Mouse (Mus musculus) spleen, adult 2 months (tissue): Measurements from ENCODE around the gene Ptprk. TPM values are rescaled to one million over a fixed set of nuclear protein-coding genes. Genes with fewer than 3 reads are reported as not detected.

Experiments used
- DNase-seq, 2 experiments: peaks; one replicate each; pipeline versions ENCODE4 v3.0.0 to v3.0.0-alpha.2; 2012 to 2021; ENCODE audit warnings: low spot score in 2 of 2, low read depth in 1 of 2
- H3K27ac ChIP-seq: fragments of 200-500 bp; 2 replicates; pipeline ENCODE4 v1.5.1; 2012; ENCODE audit warnings: low read length, inconsistent platforms; ENCODE audit not compliant: insufficient read depth
- H3K27me3 ChIP-seq: fragments of 200-500 bp; 2 replicates; pipeline ENCODE4 v1.6.1; 2012; ENCODE audit warnings: mild to moderate bottlenecking, moderate library complexity, low read length, inconsistent platforms; ENCODE audit not compliant: control insufficient read depth, insufficient read depth
- H3K36me3 ChIP-seq: fragments of 200-500 bp; 2 replicates; pipeline ENCODE4 v1.6.1; 2012; ENCODE audit warnings: mild to moderate bottlenecking, low read length, inconsistent platforms; ENCODE audit not compliant: control insufficient read depth, insufficient read depth
- H3K4me1 ChIP-seq: fragments of 200-500 bp; 2 replicates; pipeline ENCODE4 v1.6.1; 2011; ENCODE audit warnings: inconsistent platforms; ENCODE audit not compliant: control insufficient read depth, insufficient read depth, insufficient read length
- H3K4me3 ChIP-seq: fragments of 200-500 bp; 2 replicates; pipeline ENCODE4 v1.5.1; 2011; ENCODE audit warnings: mild to moderate bottlenecking, inconsistent platforms; ENCODE audit not compliant: insufficient read depth, insufficient read length; ENCODE audit errors: extremely low read depth
- CTCF ChIP-seq: fragments of 200-500 bp; IDR thresholded peaks from 2 replicates; pipeline ENCODE4 v1.5.1; 2011; ENCODE audit warnings: mild to moderate bottlenecking, inconsistent platforms; ENCODE audit not compliant: insufficient read depth, insufficient read length, insufficient replicate concordance; ENCODE audit errors: extremely low read depth
- POLR2A ChIP-seq: fragments of 200-500 bp; IDR thresholded peaks from 2 replicates; pipeline ENCODE4 v1.6.1; 2011; ENCODE audit warnings: low read depth, low read length, inconsistent platforms
- WGBS: fragments of 180-500 bp; shearing (Covaris S2); methylation state at CpG from one replicate; pipeline ENCODE4 v1.1.7; 2018; 5-methylcytosine and 5-hydroxymethylcytosine counted together
- polyA plus RNA-seq: library from polyadenylated mRNA; depleted of rRNA; stranded (reverse); fragments of >200 nt; gene quantifications from 2 replicates; pipeline ENCODE4 v1.2.3, GENCODE M21; 2012

Gene Ptprk
- polyA plus RNA-seq, 1 experiment = 1.6 TPM

GRCm38 (mm10) chr10:28155688-28156685 is 81.4 kb downstream of the Ptprk start:
- TF ChIP-seq POLR2A (no peak), CTCF (no peak)

DNA sequence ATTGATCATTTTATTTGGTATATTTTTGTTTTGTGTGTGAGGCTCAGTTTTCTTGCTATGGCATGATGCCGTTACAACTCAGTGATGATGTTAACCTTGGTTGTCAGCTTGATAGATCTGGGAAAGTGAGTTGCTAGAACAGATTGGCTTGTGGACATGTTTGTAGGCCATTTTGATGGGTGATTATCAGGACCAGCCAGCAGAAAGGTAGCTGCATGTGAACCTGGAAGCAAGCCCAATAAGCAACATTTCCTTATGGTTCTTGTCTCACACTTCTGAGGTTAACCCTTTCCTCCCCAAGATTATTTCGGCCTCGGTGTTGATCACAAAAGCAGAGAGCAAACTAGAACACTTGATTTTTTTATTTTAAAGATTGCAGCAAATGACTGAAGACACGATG is 85.1 kb downstream of the Ptprk start:
- H3K27me3 ChIP-seq = no peaks in the 10 kb centered on the region
- no peak overlapping the region for H3K4me3 ChIP-seq
- H3K36me3 ChIP-seq = no peaks in the 10 kb centered on the region
- TF ChIP-seq POLR2A = no peak
- TF ChIP-seq CTCF = no peak
- no peak for DNase-seq
- 90% methylated on average over 4 of the region's 4 CpGs for WGBS
- no peak overlapping the region for H3K27ac ChIP-seq
- no peaks in the 10 kb centered on the region for H3K4me1 ChIP-seq

More at GRCm38 (mm10) chr10:28155688-28156685, 81.4 kb downstream of the Ptprk start:
- no peak for DNase-seq
- WGBS = 91% methylated on average over 20 of the region's 20 CpGs
- H3K27me3 ChIP-seq = no peaks in the 10 kb centered on the region
- no peak overlapping the region for H3K4me3 ChIP-seq
- no peak overlapping the region for H3K27ac ChIP-seq
- H3K36me3 ChIP-seq = no peaks in the 10 kb centered on the region
- H3K4me1 ChIP-seq = no peaks in the 10 kb centered on the region

DNA sequence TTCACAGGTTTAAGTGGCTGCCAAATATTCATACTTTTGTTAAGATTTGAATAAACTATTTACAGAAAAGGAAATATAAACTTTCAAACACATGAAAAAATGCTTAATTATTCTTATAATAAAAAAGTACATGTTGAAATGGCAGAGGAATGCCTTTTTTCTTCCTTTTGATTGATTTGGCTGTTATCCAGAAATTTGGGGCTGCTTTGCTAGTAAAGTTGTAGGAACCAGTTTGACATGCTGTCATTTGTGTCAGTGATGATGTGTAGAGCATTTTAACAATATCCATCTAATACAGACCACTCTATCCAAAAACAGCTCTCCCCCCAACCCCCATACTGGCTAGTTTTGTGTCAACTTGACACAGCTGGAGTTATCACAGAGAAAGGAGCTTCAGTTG is 86.7 kb downstream of the Ptprk start:
- Histone ChIP-seq H3K36me3 (no peaks in the 10 kb centered on the region), H3K4me3 (no peak overlapping the region), H3K4me1 (no peaks in the 10 kb centered on the region), H3K27ac (no peak overlapping the region), H3K27me3 (no peaks in the 10 kb centered on the region)
- TF ChIP-seq POLR2A (no peak), CTCF (no peak)
- no peak for DNase-seq

GRCm38 (mm10) chr10:28164250-28164649 is 89.6 kb downstream of the Ptprk start:
- no peak for DNase-seq
- no peaks in the 10 kb centered on the region for H3K4me1 ChIP-seq

DNA sequence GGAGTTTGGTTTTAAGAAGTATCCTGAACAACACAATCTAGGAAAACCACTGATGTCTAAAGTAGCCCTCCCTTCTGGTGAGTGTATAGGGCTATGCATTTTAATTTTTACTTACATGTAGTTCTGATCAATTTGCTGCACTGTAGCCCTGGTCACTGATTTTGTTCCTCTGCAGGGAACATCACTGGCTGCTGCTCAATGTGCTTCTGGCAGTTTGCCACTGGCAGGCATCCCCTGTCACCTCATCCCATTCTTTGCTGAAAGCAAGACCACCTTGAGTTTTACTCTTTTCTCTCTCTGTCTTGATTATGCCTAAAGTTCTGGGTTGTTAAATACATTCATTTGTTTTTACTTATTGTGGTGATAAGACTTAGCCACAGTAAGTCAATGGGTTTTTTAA is 90.1 kb downstream of the Ptprk start:
- Histone ChIP-seq H3K27ac (no peak overlapping the region), H3K4me3 (no peak overlapping the region), H3K4me1 (no peaks in the 10 kb centered on the region), H3K36me3 (no peaks in the 10 kb centered on the region), H3K27me3 (no peaks in the 10 kb centered on the region)
- TF ChIP-seq CTCF = no peak
- TF ChIP-seq POLR2A = no peak
- DNase-seq = no peak

More at GRCm38 (mm10) chr10:28164250-28164649, 89.6 kb downstream of the Ptprk start:
- no peaks in the 10 kb centered on the region for H3K27me3 ChIP-seq
- no peak overlapping the region for H3K27ac ChIP-seq
- no peaks in the 10 kb centered on the region for H3K36me3 ChIP-seq
- TF ChIP-seq CTCF (no peak), POLR2A (no peak)
- H3K4me3 ChIP-seq = no peak overlapping the region

DNA sequence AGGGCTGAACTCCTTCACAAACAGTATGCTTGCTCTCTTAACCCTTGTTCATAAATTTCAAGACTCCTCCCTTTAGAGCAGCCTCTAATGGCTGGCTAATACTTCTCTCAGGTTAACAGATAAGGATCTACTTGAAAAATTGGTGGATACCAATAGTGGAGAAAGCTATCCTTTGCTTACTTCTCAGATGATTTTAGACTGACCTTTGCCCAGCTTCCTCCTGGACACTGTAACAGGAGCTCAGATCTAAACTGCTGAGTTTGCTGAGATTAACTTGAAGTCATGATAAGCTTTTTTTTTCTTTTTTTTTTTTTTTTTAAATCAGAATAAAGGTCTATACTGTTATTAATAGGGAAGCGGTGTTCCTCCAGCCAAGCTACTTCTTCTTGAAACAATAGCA is 92.0 kb downstream of the Ptprk start:
- 71% methylated on average over 1 of the region's 1 CpGs for WGBS
- no peak overlapping the region for H3K27ac ChIP-seq
- no peaks in the 10 kb centered on the region for H3K4me1 ChIP-seq
- no peaks in the 10 kb centered on the region for H3K27me3 ChIP-seq
- no peaks in the 10 kb centered on the region for H3K36me3 ChIP-seq
- H3K4me3 ChIP-seq = no peak overlapping the region
- TF ChIP-seq CTCF (no peak), POLR2A (no peak)
- no peak for DNase-seq

DNA sequence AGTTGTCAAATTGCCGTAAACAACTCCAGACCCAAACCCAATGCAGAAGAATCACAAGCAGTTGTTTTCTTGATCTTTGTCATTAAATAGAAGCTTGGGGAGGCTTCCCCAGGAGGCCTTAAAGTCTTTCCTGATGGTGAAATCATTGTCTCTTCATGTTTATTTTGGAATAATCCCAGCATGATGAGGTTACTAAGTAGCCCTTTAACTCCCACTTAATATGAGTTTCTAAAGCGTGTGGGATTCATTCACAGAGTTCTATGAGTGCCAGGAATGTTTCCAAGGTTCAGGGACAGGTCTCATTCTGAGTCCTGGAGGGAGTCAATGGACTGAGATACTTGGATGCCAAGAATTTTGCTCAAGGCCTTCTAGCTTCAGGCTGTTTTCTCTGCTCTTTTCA is 92.5 kb downstream of the Ptprk start:
- 86% methylated on average over 2 of the region's 2 CpGs for WGBS
- Histone ChIP-seq H3K36me3 (no peaks in the 10 kb centered on the region), H3K4me1 (no peaks in the 10 kb centered on the region), H3K27ac (no peak overlapping the region), H3K4me3 (no peak overlapping the region), H3K27me3 (no peaks in the 10 kb centered on the region)
- no peak for TF ChIP-seq POLR2A
- TF ChIP-seq CTCF = no peak
- DNase-seq = no peak
